Mouse (Mus musculus) forebrain, embryonic 11.5 days (tissue): Measurements from ENCODE around the gene Umad1. TPM values are rescaled to one million over a fixed set of nuclear protein-coding genes. Genes with fewer than 3 reads are reported as not detected.

Experiments
- ATAC-seq: fragments of 200-750 bp; cut with Nextera tagmentation; replicated peaks from 2 replicates; pipeline ENCODE4 v1.8.0; 2017; ENCODE audit warnings: moderate TSS enrichment; ENCODE audit not compliant: low FRiP score
- DNase-seq: peaks from one replicate; pipeline ENCODE4 v3.0.0-alpha.2; 2017; ENCODE audit warnings: low spot score
- H3K27ac ChIP-seq: fragments of 300-500 bp; sonication (generic); 2 replicates; pipeline ENCODE4 v1.5.1; 2014; ENCODE audit warnings: low read depth, low read length
- H3K27me3 ChIP-seq: fragments of 300-500 bp; sonication (generic); 2 replicates; pipeline ENCODE4 v1.6.1; 2014; ENCODE audit warnings: mild to moderate bottlenecking, low read length, mixed read lengths; ENCODE audit not compliant: control insufficient read depth, insufficient read depth
- H3K36me3 ChIP-seq: fragments of 300-500 bp; sonication (generic); 2 replicates; pipeline ENCODE4 v1.6.1; 2014; ENCODE audit warnings: mild to moderate bottlenecking, low read length, moderate library complexity, mixed read lengths; ENCODE audit not compliant: control insufficient read depth, insufficient read depth
- H3K4me1 ChIP-seq: fragments of 300-500 bp; sonication (generic); replicated peaks from 2 replicates; pipeline ENCODE4 v1.6.1; 2014; ENCODE audit warnings: low read length, mixed read lengths; ENCODE audit not compliant: control insufficient read depth, insufficient read depth
- H3K4me2 ChIP-seq: fragments of 300-500 bp; sonication (generic); 2 replicates; pipeline ENCODE4 v1.6.1; 2014; ENCODE audit warnings: low read depth, mild to moderate bottlenecking, low read length, moderate library complexity, mixed read lengths; ENCODE audit not compliant: severe bottlenecking
- H3K4me3 ChIP-seq: fragments of 300-500 bp; sonication (generic); 2 replicates; pipeline ENCODE4 v1.5.1; 2014; ENCODE audit warnings: low read depth, low read length
- H3K9ac ChIP-seq: fragments of 300-500 bp; sonication (generic); 2 replicates; pipeline ENCODE4 v1.6.1; 2014; ENCODE audit warnings: low read length
- H3K9me3 ChIP-seq: fragments of 300-500 bp; sonication (generic); 2 replicates; pipeline ENCODE4 v1.6.1; 2016; ENCODE audit warnings: low read length, mixed read lengths; ENCODE audit not compliant: control insufficient read depth
- WGBS: fragments of 180-500 bp; shearing (Covaris S2); extraction: QIAGEN DNeasy Blood & Tissue Kit; methylation state at CpG from one replicate; pipeline ENCODE4 v1.1.7; 2014; 5-methylcytosine and 5-hydroxymethylcytosine counted together
- polyA plus RNA-seq: library from polyadenylated mRNA; unstranded; fragments of >200 nt; fragmentation: Nextera tagmentation; extraction: Ambion mirVana; gene quantifications from 2 replicates; pipeline ENCODE4 v1.2.1, GENCODE M21; 2014

Gene Umad1
- polyA plus RNA-seq, 1 experiment from 2014 or later, result 18.9 TPM

GRCm38 (mm10) chr6:8497868-8498257, 238.8 kb downstream of the Umad1 start:
- Histone ChIP-seq H3K9ac (no peak overlapping the region), H3K4me1 (no peaks in the 10 kb centered on the region), H3K4me2 (no peak overlapping the region), H3K4me3 (no peak overlapping the region), H3K36me3 (no peaks in the 10 kb centered on the region), H3K27ac (no peak overlapping the region), H3K27me3 (no peaks in the 10 kb centered on the region), H3K9me3 (no peaks in the 10 kb centered on the region)
- DNase-seq, result no peak
- no peak for ATAC-seq
- WGBS, result 88% methylated on average over 6 of the region's 6 CpGs

GRCm38 (mm10) chr6:8498961-8499360, 239.9 kb downstream of the Umad1 start:
- WGBS, result 88% methylated on average over 3 of the region's 3 CpGs
- Histone ChIP-seq H3K4me1 (no peaks in the 10 kb centered on the region), H3K27ac (no peak overlapping the region), H3K9me3 (no peaks in the 10 kb centered on the region), H3K9ac (no peak overlapping the region), H3K4me3 (no peak overlapping the region), H3K4me2 (no peak overlapping the region), H3K36me3 (no peaks in the 10 kb centered on the region), H3K27me3 (no peaks in the 10 kb centered on the region)
- DNase-seq (no peak), ATAC-seq (no peak)

GRCm38 (mm10) chr6:8503953-8504352, 244.9 kb downstream of the Umad1 start:
- WGBS, result 64% methylated on average over 3 of the region's 3 CpGs
- H3K9me3 ChIP-seq, result no peaks in the 10 kb centered on the region
- DNase-seq (no peak), ATAC-seq (no peak)
- H3K27me3 ChIP-seq, result no peaks in the 10 kb centered on the region
- no peaks in the 10 kb centered on the region for H3K4me1 ChIP-seq
- H3K9ac ChIP-seq, result no peak overlapping the region
- no peaks in the 10 kb centered on the region for H3K36me3 ChIP-seq
- no peak overlapping the region for H3K4me3 ChIP-seq
- no peak overlapping the region for H3K27ac ChIP-seq
- no peak overlapping the region for H3K4me2 ChIP-seq

- Histone ChIP-seq H3K4me1 (no peaks in the 10 kb centered on the region), H3K9ac (no peak overlapping the region), H3K4me3 (no peak overlapping the region), H3K4me2 (no peak overlapping the region), H3K36me3 (no peaks in the 10 kb centered on the region), H3K27me3 (no peaks in the 10 kb centered on the region), H3K9me3 (no peaks in the 10 kb centered on the region), H3K27ac (no peak overlapping the region)
- no peak for ATAC-seq
- 88% methylated on average over 6 of the region's 6 CpGs for WGBS
- DNase-seq, result no peak
These were observed 245.6 kb downstream of the Umad1 start for GRCm38 (mm10) chr6:8504521-8505228.

GRCm38 (mm10) chr6:8506631-8507030, 247.5 kb downstream of the Umad1 start:
- H3K9ac ChIP-seq, result no peak overlapping the region
- no peaks in the 10 kb centered on the region for H3K27me3 ChIP-seq
- H3K27ac ChIP-seq, result no peak overlapping the region
- H3K4me1 ChIP-seq, result peaks cover 2% of the 10 kb centered on the region; the same call in 1 of the 2 replicates
- DNase-seq, result no peak
- no peaks in the 10 kb centered on the region for H3K36me3 ChIP-seq
- H3K4me3 ChIP-seq, result no peak overlapping the region
- H3K4me2 ChIP-seq, result no peak overlapping the region
- no peak for ATAC-seq
- no peaks in the 10 kb centered on the region for H3K9me3 ChIP-seq

Other genes with a start within 250 kb of the Umad1 start
- 0.09 TPM in 1 of 2 replicates, not detected in the other for gene Col28a1, start 66.7 kb upstream of the Umad1 start, polyA plus RNA-seq
- 25.8 and 27.0 TPM in 2 replicates for gene Mios, start 50.1 kb upstream of the Umad1 start, polyA plus RNA-seq
- gene Rpa3, start 115 bp upstream of the Umad1 start, polyA plus RNA-seq, result 174 and 194 TPM in 2 replicates
- 13.6 and 19.1 TPM in 2 replicates for gene Gm45062, start 162 bp downstream of the Umad1 start, polyA plus RNA-seq